Comparison of ENCODE assay signal across 11 mouse cellular contexts in genomic region chr16:90424391-90424790, GRCm38 (mm10). TPM values are rescaled to one million over a fixed set of nuclear protein-coding genes. Genes with fewer than 3 reads are reported as not detected.
DNase-seq lines count a peak whose midpoint lies in the region; ATAC-seq lines count a peak whose summit lies in the region.
"Had no signal": no experiment of that assay in that cellular context is flagged by ENCODE, and none has a peak within 500 bp of the region (broad histone marks: within the 10 kb centered on the region; RNA-seq: fewer than 3 reads in every experiment).

No protein-coding gene starts in this region.

- peaks cover 72% of the 10 kb centered on the region for H3K4me1 ChIP-seq in kidney, embryonic 16.5 days (ENCODE audit: insufficient read depth, low read length)
- peaks cover 66% of the 10 kb centered on the region for H3K4me1 ChIP-seq in embryonic facial prominence, embryonic 13.5 days
- H3K4me1 ChIP-seq in hindbrain, embryonic 13.5 days (replicated peaks): peaks cover 64% of the 10 kb centered on the region

- ATAC-seq in kidney, embryonic 16.5 days (ENCODE audit: low FRiP score, low TSS enrichment): no peak
- no peak for ATAC-seq in embryonic facial prominence, embryonic 13.5 days (ENCODE audit: insufficient number of reproducible peaks, insufficient read depth, low FRiP score, low TSS enrichment, low read depth)
- peak; percentile 4; the same call in 1 of the 2 replicates for ATAC-seq in hindbrain, embryonic 13.5 days (ENCODE audit: low FRiP score)

- H3K36me3 ChIP-seq in kidney, embryonic 16.5 days (ENCODE audit: insufficient read depth, low read length): 0 out of 2 replicates have a peak, but pooled peaks cover 5% of the 10 kb centered on the region
- H3K36me3 ChIP-seq in embryonic facial prominence, embryonic 13.5 days: peaks cover 9% of the 10 kb centered on the region
- H3K36me3 ChIP-seq in hindbrain, embryonic 13.5 days: no peaks in the 10 kb centered on the region
- H3K36me3 ChIP-seq: liver, embryonic 13.5 days had no signal

- no peaks in the 10 kb centered on the region for H3K27me3 ChIP-seq in kidney, embryonic 16.5 days (ENCODE audit: insufficient read depth, low read length)
- no peaks in the 10 kb centered on the region for H3K27me3 ChIP-seq in embryonic facial prominence, embryonic 13.5 days
- H3K27me3 ChIP-seq in hindbrain, embryonic 13.5 days: no peaks in the 10 kb centered on the region
- H3K27me3 ChIP-seq: liver, embryonic 13.5 days had no signal

- no peak overlapping the region for H3K4me3 ChIP-seq in kidney, embryonic 16.5 days (ENCODE audit: low read length)
- no peak overlapping the region for H3K4me3 ChIP-seq in embryonic facial prominence, embryonic 13.5 days
- no peak overlapping the region for H3K4me3 ChIP-seq in hindbrain, embryonic 13.5 days
- H3K4me3 ChIP-seq: liver, embryonic 13.5 days had no signal

- 51% methylated on average over 9 of the region's 9 CpGs for WGBS in kidney, embryonic 16.5 days
- WGBS in embryonic facial prominence, embryonic 13.5 days: 52% methylated on average over 9 of the region's 9 CpGs
- WGBS in hindbrain, embryonic 13.5 days: 40% methylated on average over 9 of the region's 9 CpGs

- peak; percentile 38 for DNase-seq in adrenal gland, postnatal 14 days
- DNase-seq in adrenal gland, postnatal 10 days: no peak
- DNase-seq in kidney, adult 11 months: no peak
- DNase-seq in frontal cortex, postnatal 36 days (ENCODE audit: low spot score in 2 of 2): no peak
- no peak for DNase-seq in testis, postnatal 10 days (ENCODE audit: low spot score)
- DNase-seq: kidney, adult 8-10 months; liver, embryonic 13.5 days; midbrain, embryonic 14.5 days had no signal

- H3K9me3 ChIP-seq in kidney, embryonic 16.5 days (ENCODE audit: low read length): no peaks in the 10 kb centered on the region
- H3K9me3 ChIP-seq in embryonic facial prominence, embryonic 13.5 days: no peaks in the 10 kb centered on the region
- no peaks in the 10 kb centered on the region for H3K9me3 ChIP-seq in hindbrain, embryonic 13.5 days
- H3K9me3 ChIP-seq: liver, embryonic 13.5 days had no signal

- no peak overlapping the region for H3K4me2 ChIP-seq in kidney, embryonic 16.5 days (replicated peaks; ENCODE audit: low read depth, low read length)
- H3K4me2 ChIP-seq in embryonic facial prominence, embryonic 13.5 days: no peak overlapping the region
- 0 out of 2 replicates have a peak overlapping the region, but pooled peaks have one; percentile 4 for H3K4me2 ChIP-seq in hindbrain, embryonic 13.5 days
- H3K4me2 ChIP-seq: liver, embryonic 13.5 days had no signal

- H3K9ac ChIP-seq in kidney, embryonic 16.5 days (replicated peaks; ENCODE audit: low read length): no peak overlapping the region
- 0 out of 2 replicates have a peak overlapping the region, but pooled peaks have one; percentile 11 for H3K9ac ChIP-seq in embryonic facial prominence, embryonic 13.5 days
- H3K9ac ChIP-seq in hindbrain, embryonic 13.5 days: peak overlapping the region; percentile 31; the same call in 1 of the 2 replicates
- H3K9ac ChIP-seq: liver, embryonic 13.5 days had no signal

- peak overlapping the region; percentile 68 for H3K27ac ChIP-seq in kidney, embryonic 16.5 days (ENCODE audit: low read length)
- peak overlapping the region; percentile 44; the same call in 1 of the 2 replicates for H3K27ac ChIP-seq in embryonic facial prominence, embryonic 13.5 days
- H3K27ac ChIP-seq in hindbrain, embryonic 13.5 days: 0 out of 2 replicates have a peak overlapping the region, but pooled peaks have one; percentile 52
- H3K27ac ChIP-seq: liver, embryonic 13.5 days had no signal

RNA-seq across cellular contexts. Expression of gene Hunk, which starts 38.6 kb away (rescaled TPM):
- 4.8 and 6.2 TPM in 2 replicates for total RNA-seq in adrenal gland, postnatal 14 days (2021)
- total RNA-seq in adrenal gland, postnatal 10 days (2021): 1 to 10 TPM; 5.5 to 7.7 TPM
- polyA plus RNA-seq in kidney, embryonic 16.5 days (2015; fragmentation: Nextera tagmentation; extraction: Ambion mirVana): 11.3 and 12.7 TPM in 2 replicates
- 18.7 and 19.0 TPM in 2 replicates for polyA plus RNA-seq in embryonic facial prominence, embryonic 13.5 days (2015; fragmentation: Nextera tagmentation; extraction: Ambion mirVana)
- polyA plus RNA-seq in hindbrain, embryonic 13.5 days (2015; fragmentation: Nextera tagmentation; extraction: Ambion mirVana): 7.3 and 7.8 TPM in 2 replicates
